In the genomic region with DNA sequence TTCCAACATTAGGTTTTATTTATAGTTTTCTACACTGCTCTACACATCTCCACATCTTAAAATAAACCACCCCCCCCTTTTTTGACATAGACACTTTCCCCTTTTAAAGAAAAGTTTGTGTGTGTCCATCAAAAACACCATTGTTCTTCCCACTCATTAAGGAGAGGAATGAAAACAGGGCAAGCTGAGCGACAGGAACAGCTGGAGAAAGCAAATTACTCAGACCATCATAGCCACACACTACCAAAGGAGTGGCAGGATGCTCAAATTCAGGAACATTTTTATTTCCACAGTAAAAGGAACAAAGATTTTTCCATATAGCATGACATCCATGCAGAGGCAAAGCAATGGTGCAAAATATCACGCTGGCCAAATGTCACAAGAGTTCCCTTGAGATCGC, we compare ENCODE assay signal across 17 mouse cellular contexts.
"Had no signal": no experiment of that assay in that cellular context is flagged by ENCODE, and none has a peak within 500 bp of the region (broad histone marks: within the 10 kb centered on the region; RNA-seq: fewer than 3 reads in every experiment).

No protein-coding gene starts in this region.

- H3K27me3 ChIP-seq: midbrain, embryonic 12.5 days; neural tube, embryonic 13.5 days; neural tube, embryonic 15.5 days had no signal

- H3K27ac ChIP-seq: midbrain, embryonic 10.5 days; midbrain, embryonic 12.5 days; neural tube, embryonic 13.5 days; neural tube, embryonic 15.5 days had no signal

- H3K9me3 ChIP-seq: midbrain, embryonic 10.5 days; midbrain, embryonic 12.5 days; neural tube, embryonic 13.5 days; neural tube, embryonic 15.5 days had no signal

- DNase-seq: lung, adult 18-20 months; lung, embryonic 14.5 days; lung, postnatal 10 days; lung, postnatal 4 days; midbrain, embryonic 14.5 days; retina, postnatal 1 day; right cerebral cortex, adult 18-20 months; right cerebral cortex, postnatal 25 days; right cerebral cortex, postnatal 4 days; spleen, adult 18-20 months; thymus, adult 18-20 months; thymus, postnatal 14 days; thymus, postnatal 36 days had no signal

- H3K9ac ChIP-seq: lung, embryonic 14.5 days; midbrain, embryonic 12.5 days; neural tube, embryonic 13.5 days; neural tube, embryonic 15.5 days had no signal

- H3K4me3 ChIP-seq: midbrain, embryonic 10.5 days; midbrain, embryonic 12.5 days; neural tube, embryonic 13.5 days; neural tube, embryonic 15.5 days had no signal

- H3K36me3 ChIP-seq: neural tube, embryonic 13.5 days; neural tube, embryonic 15.5 days had no signal

- H3K4me2 ChIP-seq: lung, embryonic 14.5 days; midbrain, embryonic 12.5 days; neural tube, embryonic 13.5 days; neural tube, embryonic 15.5 days had no signal
